Comparison of ENCODE assay signal across 9 mouse cellular contexts in genomic region chrX:71106392-71106791, GRCm38 (mm10). TPM values are rescaled to one million over a fixed set of nuclear protein-coding genes. Genes with fewer than 3 reads are reported as not detected.
DNase-seq lines count a peak whose midpoint lies in the region; ATAC-seq and TF ChIP-seq lines count a peak whose summit lies in the region.
"Had no signal": no experiment of that assay in that cellular context is flagged by ENCODE, and none has a peak within 500 bp of the region (broad histone marks: within the 10 kb centered on the region; RNA-seq: fewer than 3 reads in every experiment).

No protein-coding gene starts in this region.

- intact Hi-C loops in gastrocnemius, adult 2 months (cut with DNase I) = loop anchor here (10.0 kb wide), 1 partner anchor 52 kb away; the partner anchor contains the start of gene Mamld1

- H3K27me3 ChIP-seq in midbrain, embryonic 10.5 days (ENCODE audit: low read depth, poor library complexity, severe bottlenecking) = peaks cover 22% of the 10 kb centered on the region
- H3K27me3 ChIP-seq: midbrain, embryonic 12.5 days had no signal

- DNase-seq in cerebellum, postnatal 4 days (ENCODE audit: low spot score in 2 of 2) = no peak
- peak; percentile 62 for DNase-seq in adrenal gland, adult 8-10 months
- DNase-seq in gastrocnemius, adult 2 months = peak; percentile 79
- DNase-seq in left cerebral cortex, adult 8-10 months (ENCODE audit: low spot score in 2 of 2) = peak; percentile 16 to 67
- DNase-seq in kidney, adult 8-10 months = no peak
- DNase-seq in midbrain, embryonic 10.5 days (ENCODE audit: low spot score) = no peak
- no peak for DNase-seq in thymus, postnatal 0 days (ENCODE audit: low spot score)

- no peak for TF ChIP-seq CTCF in gastrocnemius, adult 2 months (IDR thresholded peaks at IDR 0.05)

- peak overlapping the region; percentile 82 for H3K27ac ChIP-seq in gastrocnemius, adult 2 months
- no peak overlapping the region for H3K27ac ChIP-seq in midbrain, embryonic 10.5 days (replicated peaks)
- H3K27ac ChIP-seq: midbrain, embryonic 12.5 days had no signal

- 85% methylated on average over 4 of the region's 4 CpGs for WGBS in midbrain, embryonic 10.5 days

- H3K4me3 ChIP-seq in gastrocnemius, adult 2 months = no peak overlapping the region
- H3K4me3 ChIP-seq in midbrain, embryonic 10.5 days = no peak overlapping the region
- H3K4me3 ChIP-seq: midbrain, embryonic 12.5 days had no signal

- no peaks in the 10 kb centered on the region for H3K9me3 ChIP-seq in midbrain, embryonic 10.5 days (replicated peaks)
- H3K9me3 ChIP-seq: midbrain, embryonic 12.5 days had no signal

- no peaks in the 10 kb centered on the region for H3K36me3 ChIP-seq in midbrain, embryonic 10.5 days
- H3K36me3 ChIP-seq: midbrain, embryonic 12.5 days had no signal

- no peaks in the 10 kb centered on the region for H3K4me1 ChIP-seq in midbrain, embryonic 10.5 days
- H3K4me1 ChIP-seq: midbrain, embryonic 12.5 days had no signal

- peak; percentile 97 for ATAC-seq in cerebellum, adult (ENCODE audit: insufficient number of reproducible peaks, low FRiP score, low TSS enrichment)

RNA-seq across cellular contexts. Expression of gene Mamld1, which starts 56.3 kb away (rescaled TPM):
- total RNA-seq in adrenal gland, adult 8-10 months (2022) = 10 to 100 TPM; 11.2 to 50.8 (median 27.6) TPM
- total RNA-seq in gastrocnemius, adult 2 months (2021) = 1 to 10 TPM; 1.5 to 2.0 TPM
- 10 to 100 TPM; 25.7 to 28.1 (median 27.0) TPM for total RNA-seq in left cerebral cortex, adult 8-10 months (2022)
- polyA plus RNA-seq in midbrain, embryonic 10.5 days (2016; fragmentation: Nextera tagmentation; extraction: Ambion mirVana) = 2.4 and 4.1 TPM in 2 replicates
- 0.33 and 0.46 TPM in 2 replicates for polyA plus RNA-seq in thymus, postnatal 0 days (2015; fragmentation: Nextera tagmentation; extraction: Ambion mirVana)

Comparison
In these comparisons a context has a peak if more than half of its experiments do, and no peak if none do; other contexts are left out.
1. DNase-seq: peak in adrenal gland, adult 8-10 months (single experiment), gastrocnemius, adult 2 months (single experiment) and left cerebral cortex, adult 8-10 months (2 of 2); none in cerebellum, postnatal 4 days (0 of 2), kidney, adult 8-10 months (0 of 2), midbrain, embryonic 10.5 days (single experiment) and thymus, postnatal 0 days (single experiment).
2. RNA of gene Mamld1, which starts 56.3 kb away (total RNA-seq): 11.2 to 50.8 TPM in adrenal gland, adult 8-10 months and 25.7 to 28.1 TPM in left cerebral cortex, adult 8-10 months; 1.5 to 2.0 TPM in gastrocnemius, adult 2 months; every median in the first group is over 4 times any median in the second.